Mouse (Mus musculus) midbrain, embryonic 10.5 days (tissue): ENCODE data around the gene Ppm1m. TPM values are rescaled to one million over a fixed set of nuclear protein-coding genes. Genes with fewer than 3 reads are reported as not detected.
A peak's percentile ranks its signal among the peaks of the same experiment; 100 is the strongest.

Experiments used
- DNase-seq: peaks from one replicate; pipeline ENCODE4 v3.0.0-alpha.2; 2017; ENCODE audit warnings: low spot score
- H3K27ac ChIP-seq: fragments of 300-500 bp; sonication (generic); replicated peaks from 2 replicates; pipeline ENCODE4 v1.5.1; 2016; ENCODE audit warnings: mild to moderate bottlenecking
- H3K27me3 ChIP-seq: fragments of 300-500 bp; sonication (generic); 2 replicates; pipeline ENCODE4 v1.6.1; 2016; ENCODE audit warnings: low read depth, mild to moderate bottlenecking; ENCODE audit not compliant: poor library complexity, severe bottlenecking
- H3K36me3 ChIP-seq: fragments of 300-500 bp; sonication (generic); 2 replicates; pipeline ENCODE4 v1.6.1; 2016; ENCODE audit warnings: mild to moderate bottlenecking, moderate library complexity
- H3K4me1 ChIP-seq: fragments of 300-500 bp; sonication (generic); 2 replicates; pipeline ENCODE4 v1.6.1; 2016
- H3K4me3 ChIP-seq: fragments of 300-500 bp; sonication (generic); 2 replicates; pipeline ENCODE4 v1.5.1; 2016; ENCODE audit warnings: mild to moderate bottlenecking, moderate library complexity
- H3K9me3 ChIP-seq: fragments of 300-500 bp; sonication (generic); replicated peaks from 2 replicates; pipeline ENCODE4 v1.6.1; 2016; ENCODE audit warnings: mild to moderate bottlenecking
- WGBS: fragments of 180-500 bp; shearing (Covaris S2); methylation state at CpG from one replicate; pipeline ENCODE4 v1.1.7; 2016; 5-methylcytosine and 5-hydroxymethylcytosine counted together
- polyA plus RNA-seq: library from polyadenylated mRNA; unstranded; fragments of >200 nt; fragmentation: Nextera tagmentation; extraction: Ambion mirVana; gene quantifications from 2 replicates; pipeline ENCODE4 v1.2.1, GENCODE M21; 2016

The Ppm1m gene
- polyA plus RNA-seq, 1 experiment from 2014 or later, result 52.1 TPM

DNA sequence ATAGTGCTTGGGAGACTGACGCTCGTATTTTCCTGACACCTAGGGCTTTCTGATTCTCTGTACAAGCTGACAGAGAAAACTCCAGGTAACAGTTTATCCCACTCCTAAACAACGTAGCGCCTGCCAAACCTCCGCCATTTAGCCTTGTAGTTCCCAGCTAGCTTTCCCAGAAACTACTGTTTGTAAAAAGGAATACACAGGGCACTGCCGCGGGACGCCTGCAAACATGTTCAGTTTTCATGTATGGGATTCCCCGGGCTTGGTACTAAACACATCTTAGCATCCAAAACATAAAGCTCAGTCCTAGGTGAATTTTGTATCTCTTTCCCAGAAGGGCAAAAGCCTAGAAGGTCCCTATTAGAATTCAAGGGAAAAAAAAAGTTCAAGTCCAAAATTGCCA is 40.3 kb downstream of the Ppm1m start:
- Histone ChIP-seq H3K27me3 (peaks cover 4% of the 10 kb centered on the region; the same call in 1 of the 2 replicates), H3K4me3 (peak overlapping the region; percentile 69), H3K36me3 (peaks cover 8% of the 10 kb centered on the region), H3K9me3 (no peaks in the 10 kb centered on the region), H3K4me1 (peaks cover 53% of the 10 kb centered on the region), H3K27ac (no peak overlapping the region)
- DNase-seq, result no peak
- 82% methylated on average over 9 of the region's 9 CpGs for WGBS

DNA sequence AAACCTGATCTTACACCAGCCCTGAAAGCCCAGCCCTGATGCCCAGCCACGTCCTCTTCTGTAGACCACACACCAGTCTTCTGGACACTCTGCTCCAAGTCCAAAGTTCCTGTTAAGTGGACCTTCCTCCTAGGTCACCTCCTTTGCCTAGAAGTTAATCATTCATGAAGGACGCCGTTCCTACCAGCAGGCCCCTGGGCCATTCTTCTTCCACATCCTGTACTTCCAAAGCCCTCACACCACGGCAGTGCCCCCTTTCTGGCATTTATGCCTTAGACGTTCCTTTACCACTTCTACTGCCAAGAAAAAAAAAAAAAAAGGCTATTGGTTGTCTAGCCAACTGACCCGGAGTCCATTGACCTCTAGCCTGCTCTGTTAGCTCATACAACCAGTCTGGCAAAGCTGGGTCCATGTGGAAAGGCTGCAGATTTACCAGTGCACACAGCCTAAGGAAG is 41.5 kb downstream of the Ppm1m start, which contains the start of gene Glyctk:
Gene Glyctk (minus strand): TSS at position 102 of the 455 bp plus-strand sequence.
- 88% methylated on average over 6 of the region's 6 CpGs for WGBS
- peak within 1 kb of the TSS; percentile 47; the same call in 1 of the 2 replicates for H3K27ac ChIP-seq
- H3K36me3 ChIP-seq, result peaks cover 20% of the 10 kb centered on the region
- H3K27me3 ChIP-seq, result peaks cover 4% of the 10 kb centered on the region; the same call in 1 of the 2 replicates
- peaks cover 53% of the 10 kb centered on the region for H3K4me1 ChIP-seq
- no peak within 1 kb of the TSS for H3K4me3 ChIP-seq
- DNase-seq, result no peak
- H3K9me3 ChIP-seq, result no peaks in the 10 kb centered on the region

DNA sequence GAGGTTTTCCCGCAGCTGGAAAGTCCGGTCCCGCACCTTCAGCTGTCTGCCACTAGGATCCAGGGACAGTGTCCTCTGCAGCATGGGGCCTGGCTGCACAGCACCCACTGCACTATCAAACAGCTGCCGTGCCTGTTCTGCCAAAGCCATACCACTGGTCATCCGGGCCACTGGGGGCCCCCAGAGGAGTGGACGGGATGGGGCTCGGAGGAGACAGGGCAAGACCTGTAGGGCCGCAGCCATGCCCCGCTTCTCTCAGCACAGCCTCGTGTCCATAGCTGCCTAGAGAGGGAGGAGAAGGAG is 42.0 kb downstream of the Ppm1m start:
- Histone ChIP-seq H3K4me3 (no peak overlapping the region), H3K9me3 (no peaks in the 10 kb centered on the region), H3K36me3 (peaks cover 25% of the 10 kb centered on the region), H3K4me1 (peaks cover 53% of the 10 kb centered on the region), H3K27ac (peak overlapping the region; percentile 47; the same call in 1 of the 2 replicates), H3K27me3 (peaks cover 4% of the 10 kb centered on the region; the same call in 1 of the 2 replicates)
- no peak for DNase-seq
- WGBS, result 85% methylated on average over 10 of the region's 10 CpGs

DNA sequence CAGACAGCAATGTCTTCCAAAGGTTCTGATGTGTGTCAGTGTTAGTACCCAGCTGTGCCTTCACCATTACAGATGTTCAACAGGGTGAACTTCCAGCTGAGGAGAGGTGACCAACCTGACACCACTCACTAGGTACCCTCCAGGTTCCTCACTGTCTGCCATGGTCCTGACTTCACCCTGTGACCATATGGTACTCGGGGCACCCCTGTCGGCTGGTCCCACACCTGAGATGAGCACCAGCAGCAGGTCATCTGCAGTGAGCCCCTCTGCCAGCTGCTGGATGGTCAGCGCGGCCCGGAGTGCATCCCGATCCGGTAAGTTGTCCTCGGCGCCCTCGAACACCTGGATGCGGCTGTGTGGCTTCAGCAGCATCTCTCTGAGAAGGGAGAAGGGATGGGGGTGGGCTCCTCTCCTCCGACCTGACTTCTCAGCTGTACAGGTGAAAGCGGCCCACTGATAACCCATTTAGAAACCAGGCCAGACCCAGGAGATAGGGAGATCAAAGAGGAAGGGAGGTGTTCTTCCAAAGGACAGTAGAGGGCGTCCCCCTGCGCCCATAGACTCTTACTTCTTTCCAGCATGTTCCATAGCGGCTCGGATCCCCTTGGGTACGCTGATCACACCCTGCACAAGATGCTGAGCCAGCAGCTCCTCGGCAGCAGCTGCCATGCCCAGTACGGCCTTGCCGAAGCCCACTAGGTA is 42.5 kb downstream of the Ppm1m start:
- 82% methylated on average over 21 of the region's 21 CpGs for WGBS
- peak overlapping the region; percentile 47 for H3K27ac ChIP-seq
- H3K36me3 ChIP-seq, result peaks cover 30% of the 10 kb centered on the region
- H3K27me3 ChIP-seq, result peaks cover 4% of the 10 kb centered on the region; the same call in 1 of the 2 replicates
- DNase-seq, result no peak
- no peaks in the 10 kb centered on the region for H3K9me3 ChIP-seq
- peaks cover 53% of the 10 kb centered on the region for H3K4me1 ChIP-seq
- no peak overlapping the region for H3K4me3 ChIP-seq

DNA sequence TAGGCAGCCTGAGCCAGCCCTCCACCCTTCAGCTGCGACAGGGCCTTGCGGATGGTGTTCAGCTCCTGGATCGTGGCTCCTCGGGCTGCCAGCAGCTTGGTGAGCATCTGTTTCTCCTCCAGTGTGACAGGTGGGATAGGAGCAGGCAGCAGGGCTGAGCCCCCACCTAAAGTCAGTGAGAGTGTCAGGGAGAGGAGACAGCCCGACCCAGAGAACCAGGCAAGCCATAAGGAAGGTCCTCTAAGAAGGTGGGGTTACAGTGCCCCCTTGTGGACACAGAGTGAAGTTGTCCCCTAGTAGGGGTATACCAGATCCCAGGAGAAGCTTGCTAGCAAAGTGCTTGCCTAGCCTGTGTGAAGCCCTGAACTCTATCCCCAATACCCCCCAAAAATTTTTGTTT is 43.1 kb downstream of the Ppm1m start:
- Histone ChIP-seq H3K27ac (peak overlapping the region; percentile 73), H3K4me3 (no peak overlapping the region), H3K4me1 (peaks cover 53% of the 10 kb centered on the region), H3K27me3 (no peaks in the 10 kb centered on the region), H3K9me3 (no peaks in the 10 kb centered on the region), H3K36me3 (peaks cover 36% of the 10 kb centered on the region)
- DNase-seq, result peak; percentile 78
- WGBS, result 65% methylated on average over 5 of the region's 5 CpGs

DNA sequence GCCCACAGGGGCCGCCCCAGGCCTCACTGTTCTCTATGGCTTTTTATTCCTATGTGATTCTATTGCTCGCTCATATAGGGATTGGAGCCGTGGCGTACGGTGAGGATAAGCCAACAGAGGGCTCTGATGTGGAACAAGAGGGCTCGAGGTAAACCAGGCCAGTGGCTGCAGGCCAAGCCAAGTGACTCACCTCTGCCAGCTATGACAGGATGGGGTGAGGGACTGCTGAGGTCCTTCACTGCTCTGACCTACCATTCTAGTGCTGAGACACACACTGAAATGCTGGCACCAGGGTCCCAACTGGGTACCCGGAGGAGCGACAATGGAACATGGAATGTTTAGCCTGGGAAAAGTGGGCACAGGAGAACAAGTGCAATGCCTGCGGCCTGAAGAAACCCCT is 45.4 kb downstream of the Ppm1m start:
- DNase-seq, result no peak
- Histone ChIP-seq H3K9me3 (no peaks in the 10 kb centered on the region), H3K36me3 (peaks cover 51% of the 10 kb centered on the region), H3K4me3 (no peak overlapping the region), H3K4me1 (peaks cover 58% of the 10 kb centered on the region), H3K27ac (peak overlapping the region; percentile 73; the same call in 1 of the 2 replicates), H3K27me3 (peaks cover 10% of the 10 kb centered on the region)
- WGBS, result 92% methylated on average over 9 of the region's 9 CpGs

DNA sequence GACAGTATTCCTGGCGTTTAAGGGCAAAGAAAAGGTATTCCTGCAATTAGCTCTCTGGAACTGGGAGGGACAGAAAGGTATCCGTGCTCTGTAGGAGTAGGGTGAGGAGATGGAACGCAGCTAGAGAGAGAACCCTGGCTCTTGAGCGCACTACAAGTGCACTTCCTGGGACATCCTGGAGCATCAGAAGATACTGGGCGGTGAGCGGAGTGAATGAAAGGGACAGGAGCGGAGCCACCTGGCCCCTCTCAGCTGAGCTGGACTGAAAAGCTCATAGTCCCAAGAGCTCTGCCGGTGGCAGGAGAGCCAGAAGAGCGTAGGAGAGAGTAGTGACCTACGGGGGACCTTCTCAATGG is 50.2 kb downstream of the Ppm1m start:
- peak; percentile 38 for DNase-seq
- no peaks in the 10 kb centered on the region for H3K9me3 ChIP-seq
- WGBS, result 18% methylated on average over 10 of the region's 10 CpGs
- peak overlapping the region; percentile 74 for H3K4me3 ChIP-seq
- peak overlapping the region; percentile 97 for H3K27ac ChIP-seq
- peaks cover 45% of the 10 kb centered on the region for H3K4me1 ChIP-seq
- H3K27me3 ChIP-seq, result peaks cover 31% of the 10 kb centered on the region
- peaks cover 43% of the 10 kb centered on the region for H3K36me3 ChIP-seq

DNA sequence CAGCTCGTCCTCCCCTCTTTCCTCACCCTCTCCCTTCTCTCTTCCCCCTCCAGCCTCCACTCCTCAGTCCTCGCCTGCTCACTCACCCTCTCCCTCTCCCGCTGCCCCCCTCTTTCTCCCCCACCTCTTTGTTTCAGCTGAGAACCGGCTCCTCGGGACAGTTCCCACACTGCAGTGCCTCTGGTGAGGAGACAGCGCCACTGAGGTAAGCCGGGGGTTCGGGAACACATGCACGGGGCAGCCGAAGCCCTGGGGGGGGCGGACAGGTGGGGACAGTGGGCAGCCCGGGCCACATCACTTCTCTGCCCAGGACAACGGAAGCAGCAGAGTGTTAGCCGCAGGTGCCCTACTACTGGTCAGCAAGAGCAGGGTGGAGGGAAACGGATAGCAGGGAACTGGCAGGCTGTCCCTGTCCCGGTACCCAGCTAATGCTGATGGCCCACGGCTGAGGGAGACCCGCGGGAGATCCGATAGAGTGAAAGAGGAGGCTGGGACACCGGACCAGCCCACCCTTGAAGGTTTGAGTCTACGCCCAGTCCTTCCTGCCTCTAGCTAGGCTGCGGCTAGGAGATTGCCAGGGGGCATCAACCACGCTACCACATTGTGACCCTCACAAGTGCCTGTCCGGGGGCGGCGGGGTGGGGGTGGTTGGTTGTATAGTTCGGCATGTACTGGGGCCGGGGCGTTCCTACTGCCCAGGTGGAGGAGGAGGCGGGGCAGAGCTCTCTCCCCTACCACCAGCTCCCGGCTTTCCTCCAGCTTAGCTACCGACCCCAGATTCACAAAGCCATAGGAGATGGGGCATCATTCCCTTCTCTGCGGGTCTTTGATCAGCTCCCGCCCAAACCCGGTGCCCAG is 50.8 kb downstream of the Ppm1m start:
- DNase-seq, result no peak
- Histone ChIP-seq H3K27ac (peak overlapping the region; percentile 97), H3K4me3 (peak overlapping the region; percentile 74), H3K36me3 (peaks cover 38% of the 10 kb centered on the region), H3K9me3 (no peaks in the 10 kb centered on the region), H3K27me3 (peaks cover 31% of the 10 kb centered on the region), H3K4me1 (peaks cover 45% of the 10 kb centered on the region)
- 1% methylated on average over 36 of the region's 36 CpGs for WGBS

DNA sequence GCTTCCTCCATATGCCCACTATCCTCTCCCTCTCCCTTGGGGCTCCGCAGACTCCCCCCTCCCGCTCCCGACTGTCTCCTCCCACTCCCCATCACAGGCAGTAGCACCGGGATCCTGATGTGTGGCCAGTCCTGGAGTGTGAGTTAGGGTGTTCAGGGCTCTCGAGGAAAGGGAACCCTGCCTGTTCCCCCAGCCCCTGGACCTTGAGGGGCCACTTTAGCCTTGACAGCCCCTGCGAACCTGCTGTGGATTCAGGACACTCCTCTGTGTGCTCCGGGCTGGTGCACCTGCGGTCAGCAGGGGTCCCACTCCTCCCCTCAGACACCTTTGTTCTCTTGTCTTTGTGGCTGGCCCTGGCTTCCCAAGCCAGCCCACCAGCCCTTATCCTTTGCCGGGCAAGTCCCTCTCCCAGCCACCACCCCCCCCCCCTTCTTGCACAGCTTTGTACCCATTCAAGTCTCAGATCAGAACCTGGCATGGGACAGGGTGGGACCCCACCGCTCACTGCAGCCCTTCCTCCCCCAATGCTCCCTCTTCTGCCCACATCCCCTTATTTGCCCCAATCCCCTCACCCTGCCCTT is 51.6 kb downstream of the Ppm1m start:
- peaks cover 31% of the 10 kb centered on the region for H3K27me3 ChIP-seq
- WGBS, result 1% methylated on average over 10 of the region's 10 CpGs
- peaks cover 45% of the 10 kb centered on the region for H3K4me1 ChIP-seq
- peak overlapping the region; percentile 97 for H3K27ac ChIP-seq
- H3K36me3 ChIP-seq, result peaks cover 30% of the 10 kb centered on the region
- H3K9me3 ChIP-seq, result no peaks in the 10 kb centered on the region
- peak overlapping the region; percentile 74 for H3K4me3 ChIP-seq
- DNase-seq, result peak; percentile 74

DNA sequence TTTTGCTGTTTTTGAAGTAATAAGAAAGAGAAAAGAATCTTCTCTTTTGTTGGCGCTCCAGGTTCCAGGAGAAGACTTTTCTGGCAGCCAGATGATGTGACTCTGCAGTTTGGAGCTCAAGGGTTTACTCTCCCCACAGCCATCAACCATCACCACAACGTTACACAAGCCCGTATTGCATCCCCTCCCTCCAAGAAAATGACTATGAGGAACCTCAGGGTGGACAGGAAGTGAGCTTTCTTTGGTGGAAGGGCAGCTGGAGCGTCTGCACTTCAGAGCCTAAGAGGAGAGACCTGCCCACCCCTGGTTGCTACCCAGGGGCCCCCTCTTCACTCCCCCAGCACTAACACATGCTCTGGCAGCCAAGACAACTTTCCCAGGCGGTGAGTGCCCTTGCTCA is 52.3 kb downstream of the Ppm1m start:
- H3K4me1 ChIP-seq, result peaks cover 45% of the 10 kb centered on the region
- peaks cover 31% of the 10 kb centered on the region for H3K27me3 ChIP-seq
- WGBS, result 32% methylated on average over 5 of the region's 5 CpGs
- peak overlapping the region; percentile 97 for H3K27ac ChIP-seq
- H3K9me3 ChIP-seq, result no peaks in the 10 kb centered on the region
- peaks cover 23% of the 10 kb centered on the region for H3K36me3 ChIP-seq
- DNase-seq, result no peak
- peak overlapping the region; percentile 74 for H3K4me3 ChIP-seq

DNA sequence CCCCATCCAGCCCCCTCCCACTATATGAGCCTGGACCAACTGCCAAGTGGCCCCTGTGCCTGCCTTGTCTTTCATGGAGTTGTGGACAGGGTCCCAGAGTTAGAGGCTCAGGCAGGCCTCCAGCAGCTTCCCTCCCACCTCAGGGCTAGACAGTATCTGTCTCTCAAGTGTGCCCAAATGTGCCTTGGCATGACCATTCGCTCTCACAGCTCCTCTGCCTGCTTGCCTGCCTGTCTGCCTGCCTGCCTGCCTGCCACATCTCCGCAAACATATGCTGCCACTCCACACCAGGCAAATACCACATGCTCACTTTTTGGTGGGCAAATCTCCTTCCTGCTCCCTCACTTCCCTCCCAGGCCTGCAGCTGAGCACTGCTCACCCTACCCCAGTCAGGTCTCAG is 54.0 kb downstream of the Ppm1m start:
- no peak overlapping the region for H3K27ac ChIP-seq
- DNase-seq, result no peak
- WGBS, result 91% methylated on average over 2 of the region's 2 CpGs
- H3K9me3 ChIP-seq, result no peaks in the 10 kb centered on the region
- no peak overlapping the region for H3K4me3 ChIP-seq
- H3K36me3 ChIP-seq, result peaks cover 7% of the 10 kb centered on the region; the same call in 1 of the 2 replicates
- peaks cover 47% of the 10 kb centered on the region for H3K4me1 ChIP-seq
- peaks cover 31% of the 10 kb centered on the region for H3K27me3 ChIP-seq
